Mouse (Mus musculus) heart, adult 2 months (tissue): Measurements from ENCODE around the gene Tbc1d22a. TPM values are rescaled to one million over a fixed set of nuclear protein-coding genes. Genes with fewer than 3 reads are reported as not detected.

Experiments used
- DNase-seq, 2 experiments: peaks; one replicate each; pipeline ENCODE4 v3.0.0; 2021
- H3K27ac ChIP-seq: fragments of 200-600 bp; 2 replicates; pipeline ENCODE4 v1.8.1; 2022
- H3K27me3 ChIP-seq: fragments of 200-500 bp; 2 replicates; pipeline ENCODE4 v1.6.1; 2012; ENCODE audit warnings: mild to moderate bottlenecking, low read length, inconsistent platforms, mixed read lengths; ENCODE audit not compliant: control insufficient read depth, insufficient read depth
- H3K36me3 ChIP-seq: fragments of 200-500 bp; 2 replicates; pipeline ENCODE4 v1.6.1; 2012; ENCODE audit warnings: low read length, inconsistent platforms; ENCODE audit not compliant: control insufficient read depth, insufficient read depth
- H3K4me1 ChIP-seq: fragments of 200-500 bp; 2 replicates; pipeline ENCODE4 v1.6.1; 2011; ENCODE audit warnings: low read length; ENCODE audit not compliant: control insufficient read depth, insufficient read depth
- H3K4me3 ChIP-seq: fragments of 200-600 bp; 2 replicates; pipeline ENCODE4 v1.8.1; 2022
- H3K79me2 ChIP-seq: fragments of 200-500 bp; replicated peaks from 2 replicates; pipeline ENCODE4 v1.6.1; 2012; ENCODE audit warnings: mild to moderate bottlenecking, inconsistent platforms, low read length, moderate library complexity, mixed read lengths; ENCODE audit not compliant: control insufficient read depth, insufficient read depth
- H3K9ac ChIP-seq: fragments of 200-500 bp; 2 replicates; pipeline ENCODE4 v1.6.1; 2012; ENCODE audit warnings: low read depth, mild to moderate bottlenecking, control low read depth, inconsistent platforms, low read length, mixed read lengths
- CTCF ChIP-seq: fragments of 200-600 bp; IDR thresholded peaks from 2 replicates; pipeline ENCODE4 v1.8.1; 2022; ENCODE audit warnings: antibody characterized with exemption, mild to moderate bottlenecking, moderate library complexity
- EP300 ChIP-seq: fragments of 200-500 bp; IDR thresholded peaks from 2 replicates; pipeline ENCODE4 v1.6.1; 2011; ENCODE audit warnings: low read depth, low read length, control low read depth; ENCODE audit not compliant: insufficient read depth
- POLR2A ChIP-seq: fragments of 200-500 bp; IDR thresholded peaks from 2 replicates; pipeline ENCODE4 v1.6.1; 2011; ENCODE audit warnings: mild to moderate bottlenecking, low read depth, low read length, control low read depth; ENCODE audit not compliant: insufficient read depth
- WGBS: fragments of 180-500 bp; shearing (Covaris S2); methylation state at CpG from one replicate; pipeline ENCODE4 v1.1.7; 2018; 5-methylcytosine and 5-hydroxymethylcytosine counted together
- intact Hi-C: fragments of 180-260 bp; cut with DNase I; formaldehyde crosslinking; loops from one replicate; pipeline ENCODE4 v1.15.1; 2025
- polyA plus RNA-seq: library from polyadenylated mRNA; depleted of rRNA; stranded (reverse); fragments of >200 nt; gene quantifications from 2 replicates; pipeline ENCODE4 v1.2.3, GENCODE M21; 2012
- total RNA-seq, 2 experiments: library from RNA; stranded (reverse); gene quantifications; 2 replicates each; pipeline ENCODE4 v1.2.3; 2021

Tbc1d22a gene
- total and polyA plus RNA-seq, 3 experiments = 21.8 to 25.6 (median 23.2) TPM

DNA sequence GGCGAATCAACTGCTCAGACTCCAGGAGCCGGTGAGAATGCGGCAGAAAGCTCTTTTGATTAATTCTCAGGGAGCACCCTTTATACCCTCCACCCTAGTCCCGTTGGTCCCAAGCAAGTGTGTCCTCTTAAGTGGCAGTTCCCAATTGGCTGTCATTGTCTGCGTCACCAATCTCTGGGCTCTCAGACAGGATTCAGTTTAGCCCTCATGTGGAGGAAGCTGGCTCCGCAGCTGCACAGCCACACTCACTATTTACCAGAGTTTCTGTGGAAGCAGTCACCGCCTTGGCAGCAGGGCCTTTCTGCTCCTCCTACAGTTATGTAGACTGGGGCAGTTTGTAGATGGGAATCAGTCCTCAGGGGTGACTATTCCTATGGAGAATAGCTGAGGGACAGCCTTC is 256.9 kb downstream of the Tbc1d22a start:
- Histone ChIP-seq H3K27me3 (no peaks in the 10 kb centered on the region), H3K36me3 (no peaks in the 10 kb centered on the region), H3K79me2 (no peaks in the 10 kb centered on the region), H3K9ac (no peak overlapping the region), H3K4me1 (no peaks in the 10 kb centered on the region), H3K4me3 (no peak overlapping the region), H3K27ac (no peak overlapping the region)
- WGBS = 85% methylated on average over 7 of the region's 7 CpGs
- TF ChIP-seq EP300 = no peak
- TF ChIP-seq POLR2A = no peak
- no peak for TF ChIP-seq CTCF
- DNase-seq = no peak
- intact Hi-C loops = no loop called here

DNA sequence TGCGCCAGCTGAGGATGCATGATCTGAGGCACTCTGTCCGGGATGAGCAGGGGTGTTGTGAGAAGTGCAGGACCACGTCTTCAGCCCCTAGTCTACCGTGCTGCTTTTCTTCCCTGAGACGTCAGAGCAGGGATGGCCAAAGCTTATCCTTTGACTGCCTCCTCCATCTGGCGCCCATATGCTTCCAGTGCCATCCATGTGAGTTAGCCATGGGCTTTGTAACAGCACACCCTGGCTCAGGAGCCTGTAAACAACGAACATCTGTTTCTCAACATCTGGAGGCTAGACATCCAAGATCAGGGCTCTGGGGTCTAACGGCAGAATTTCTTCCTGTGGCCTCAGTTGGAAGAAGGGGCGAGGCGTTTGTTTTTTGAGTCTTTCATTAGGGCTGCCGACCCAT is 259.2 kb downstream of the Tbc1d22a start:
- Histone ChIP-seq H3K36me3 (no peaks in the 10 kb centered on the region), H3K27ac (no peak overlapping the region), H3K79me2 (no peaks in the 10 kb centered on the region), H3K4me3 (no peak overlapping the region), H3K27me3 (no peaks in the 10 kb centered on the region), H3K9ac (no peak overlapping the region), H3K4me1 (peaks cover 2% of the 10 kb centered on the region; the same call in 1 of the 2 replicates)
- TF ChIP-seq CTCF = no peak
- TF ChIP-seq POLR2A = no peak
- TF ChIP-seq EP300 = no peak
- intact Hi-C loops = no loop called here
- 76% methylated on average over 11 of the region's 11 CpGs for WGBS
- no peak for DNase-seq

DNA sequence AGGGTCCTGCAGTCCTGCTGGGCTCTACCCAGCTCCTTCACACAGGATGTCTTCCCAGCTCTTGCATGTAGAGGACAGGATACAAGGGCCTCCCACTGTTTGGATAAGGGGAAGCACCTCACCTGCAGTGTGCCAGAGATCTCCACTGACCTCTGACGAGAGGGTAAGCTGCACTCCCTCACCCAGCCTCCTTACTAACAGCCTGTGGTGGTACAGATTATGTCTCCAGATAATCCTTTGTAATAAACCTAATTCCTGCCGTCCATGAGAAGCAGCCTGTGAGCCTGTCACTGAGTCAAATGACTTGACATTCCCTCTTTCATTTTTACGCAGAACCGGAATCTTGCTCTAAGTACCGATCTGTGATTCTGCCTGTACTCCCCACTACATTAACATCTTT is 260.7 kb downstream of the Tbc1d22a start:
- no peak for DNase-seq
- WGBS = 83% methylated on average over 5 of the region's 5 CpGs
- TF ChIP-seq EP300 (no peak), CTCF (no peak), POLR2A (no peak)
- peaks cover 4% of the 10 kb centered on the region; the same call in 1 of the 2 replicates for H3K4me1 ChIP-seq
- H3K27ac ChIP-seq = no peak overlapping the region
- H3K27me3 ChIP-seq = no peaks in the 10 kb centered on the region
- H3K79me2 ChIP-seq = no peaks in the 10 kb centered on the region
- H3K9ac ChIP-seq = no peak overlapping the region
- H3K4me3 ChIP-seq = no peak overlapping the region
- intact Hi-C loops = no loop called here
- no peaks in the 10 kb centered on the region for H3K36me3 ChIP-seq

DNA sequence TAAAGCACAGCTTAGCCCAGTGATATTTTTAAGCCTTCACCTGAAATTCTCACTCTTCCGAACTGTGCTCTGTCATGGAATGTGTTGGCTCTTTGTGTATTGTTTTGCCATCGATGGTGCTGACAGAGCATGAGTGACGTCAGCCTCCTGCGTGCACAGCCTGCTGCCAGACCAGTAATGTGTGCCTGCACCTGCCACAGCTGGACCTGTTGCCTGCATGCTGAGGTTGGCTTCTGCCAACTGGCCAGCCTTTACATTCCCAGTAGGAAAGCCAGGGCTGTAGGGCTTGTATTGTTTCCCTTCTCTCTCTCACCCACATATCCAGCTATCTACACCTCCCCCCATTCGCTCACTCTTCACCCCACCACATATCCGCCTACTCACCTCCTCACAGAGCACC is 262.2 kb downstream of the Tbc1d22a start:
- Histone ChIP-seq H3K27ac (no peak overlapping the region), H3K27me3 (no peaks in the 10 kb centered on the region), H3K36me3 (no peaks in the 10 kb centered on the region), H3K4me3 (no peak overlapping the region), H3K9ac (no peak overlapping the region), H3K4me1 (peaks cover 4% of the 10 kb centered on the region; the same call in 1 of the 2 replicates), H3K79me2 (no peaks in the 10 kb centered on the region)
- intact Hi-C loops = no loop called here
- no peak for DNase-seq
- no peak for TF ChIP-seq CTCF
- no peak for TF ChIP-seq POLR2A
- TF ChIP-seq EP300 = no peak
- 80% methylated on average over 6 of the region's 6 CpGs for WGBS

DNA sequence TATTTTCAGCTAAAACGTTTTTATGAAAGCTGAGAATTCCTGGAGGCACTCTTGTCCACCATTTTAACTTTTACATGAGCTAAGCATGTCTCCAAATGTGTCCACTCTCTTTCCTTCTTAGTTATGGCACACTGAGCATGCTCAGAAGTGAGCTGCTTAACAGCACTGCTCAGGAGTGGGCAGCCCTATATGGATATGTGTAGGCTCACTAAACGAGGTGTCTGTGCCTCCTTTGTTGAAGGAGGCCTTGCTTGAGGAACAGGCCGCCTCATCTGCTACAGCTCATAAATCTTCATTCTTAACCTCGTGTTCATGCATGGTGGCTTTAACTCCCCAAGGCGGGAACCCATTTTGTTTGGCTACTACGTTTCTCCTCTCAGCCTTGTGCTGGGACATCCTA is 262.8 kb downstream of the Tbc1d22a start:
- Histone ChIP-seq H3K27ac (no peak overlapping the region), H3K36me3 (no peaks in the 10 kb centered on the region), H3K79me2 (no peaks in the 10 kb centered on the region), H3K27me3 (no peaks in the 10 kb centered on the region), H3K4me1 (peaks cover 4% of the 10 kb centered on the region; the same call in 1 of the 2 replicates), H3K4me3 (no peak overlapping the region), H3K9ac (no peak overlapping the region)
- no peak for DNase-seq
- TF ChIP-seq EP300 (no peak), POLR2A (no peak), CTCF (no peak)
- WGBS = 75% methylated on average over 6 of the region's 6 CpGs
- intact Hi-C loops = no loop called here

DNA sequence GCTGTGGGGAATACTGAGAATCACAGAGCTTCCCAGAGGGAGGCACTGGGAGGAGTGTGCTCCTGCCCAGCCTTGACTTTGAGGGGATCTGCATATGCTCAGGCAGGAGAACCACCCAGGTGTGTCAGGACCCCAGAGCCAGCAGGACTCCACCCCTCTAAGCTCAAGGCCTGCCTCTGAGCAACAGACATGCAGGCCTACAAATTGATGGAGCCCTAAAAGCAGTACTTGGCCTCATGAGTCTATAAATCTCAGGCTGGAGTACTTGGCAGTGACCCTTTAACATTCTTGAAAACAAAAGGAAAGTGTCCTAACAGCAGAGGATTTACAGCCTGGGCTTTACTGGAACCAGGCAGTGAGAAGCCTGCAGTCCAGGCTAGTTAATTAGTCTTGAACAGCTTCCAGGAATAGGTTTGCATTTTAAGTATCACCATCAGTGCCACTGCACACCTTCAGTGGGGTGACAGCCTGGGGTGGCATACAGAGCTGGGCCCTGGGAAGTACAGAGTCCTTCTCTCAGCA is 263.3 kb downstream of the Tbc1d22a start:
- H3K79me2 ChIP-seq = no peaks in the 10 kb centered on the region
- DNase-seq = no peak
- H3K27me3 ChIP-seq = no peaks in the 10 kb centered on the region
- peaks cover 4% of the 10 kb centered on the region; the same call in 1 of the 2 replicates for H3K4me1 ChIP-seq
- no peak overlapping the region for H3K4me3 ChIP-seq
- TF ChIP-seq CTCF = no peak
- no peak overlapping the region for H3K9ac ChIP-seq
- H3K27ac ChIP-seq = no peak overlapping the region
- intact Hi-C loops = no loop called here
- H3K36me3 ChIP-seq = no peaks in the 10 kb centered on the region
